In genomic region chr10:110962172-110962571, GRCm38 (mm10) we compare ENCODE assay signal across 16 mouse cellular contexts. TPM values are rescaled to one million over a fixed set of nuclear protein-coding genes. Genes with fewer than 3 reads are reported as not detected.
DNase-seq lines count a peak whose midpoint lies in the region; ATAC-seq and TF ChIP-seq lines count a peak whose summit lies in the region.
"Had no signal": no experiment of that assay in that cellular context is flagged by ENCODE, and none has a peak within 500 bp of the region (broad histone marks: within the 10 kb centered on the region; RNA-seq: fewer than 3 reads in every experiment).

No protein-coding gene starts in this region.

- DNase-seq in lung, adult 2 months, result no peak
- DNase-seq in lung, adult 18-20 months, result no peak
- peak; percentile 26 for DNase-seq in ES-CJ7 (ENCODE audit: low read depth, low spot score)
- DNase-seq in layer of hippocampus, adult 11-12 months (ENCODE audit: low spot score), result no peak
- no peak for DNase-seq in c-Kit-positive CD71-positive TER-119-positive erythroid progenitor cells, embryonic 14.5 days (ENCODE audit: low spot score)
- DNase-seq: cerebellum, postnatal 36 days; gastrocnemius, postnatal 14 days; lung, postnatal 14 days; midbrain, embryonic 14.5 days had no signal

- H3K27ac ChIP-seq in intestine, postnatal 0 days (ENCODE audit: low read depth, low read length), result no peak overlapping the region
- H3K27ac ChIP-seq in intestine, embryonic 15.5 days, result no peak overlapping the region
- H3K27ac ChIP-seq: limb, embryonic 10.5 days had no signal

- 30% methylated on average over 1 of the region's 1 CpGs for WGBS in intestine, postnatal 0 days
- 27% methylated on average over 1 of the region's 1 CpGs for WGBS in intestine, embryonic 15.5 days
- WGBS in lung, adult 2 months, result 17% methylated on average over 1 of the region's 1 CpGs

- no peaks in the 10 kb centered on the region for H3K27me3 ChIP-seq in intestine, postnatal 0 days (replicated peaks; ENCODE audit: control insufficient read depth, insufficient read depth, low read length)
- H3K27me3 ChIP-seq in intestine, embryonic 15.5 days (replicated peaks), result no peaks in the 10 kb centered on the region

- H3K9me3 ChIP-seq in intestine, postnatal 0 days (ENCODE audit: control insufficient read depth), result no peaks in the 10 kb centered on the region
- no peaks in the 10 kb centered on the region for H3K9me3 ChIP-seq in intestine, embryonic 15.5 days
- H3K9me3 ChIP-seq: limb, embryonic 10.5 days had no signal

- TF ChIP-seq CTCF in intestine, postnatal 0 days (IDR thresholded peaks at IDR 0.05; ENCODE audit: low read depth), result peak; percentile 51
- peak; percentile 31; the same call in 1 of the 2 replicates for TF ChIP-seq CTCF in lung, adult 2 months (IDR thresholded peaks at IDR 0.05; ENCODE audit: insufficient read depth, low read length)

- H3K36me3 ChIP-seq in intestine, postnatal 0 days (ENCODE audit: control insufficient read depth, insufficient read depth), result peaks cover 28% of the 10 kb centered on the region
- peaks cover 5% of the 10 kb centered on the region; the same call in 1 of the 2 replicates for H3K36me3 ChIP-seq in intestine, embryonic 15.5 days

- no peak overlapping the region for H3K9ac ChIP-seq in intestine, postnatal 0 days (ENCODE audit: low read depth, low read length)
- no peak overlapping the region for H3K9ac ChIP-seq in intestine, embryonic 15.5 days

- H3K4me1 ChIP-seq in intestine, postnatal 0 days (replicated peaks; ENCODE audit: control insufficient read depth, insufficient read depth, low read length), result no peaks in the 10 kb centered on the region
- H3K4me1 ChIP-seq in intestine, embryonic 15.5 days (replicated peaks), result no peaks in the 10 kb centered on the region
- no peaks in the 10 kb centered on the region for H3K4me1 ChIP-seq in lung, adult 2 months (ENCODE audit: control insufficient read depth, insufficient read depth, low read length)
- H3K4me1 ChIP-seq: limb, embryonic 10.5 days had no signal

- no peak for TF ChIP-seq POLR2A in lung, adult 2 months (IDR thresholded peaks at IDR 0.05; ENCODE audit: borderline replicate concordance, extremely low read depth, low read depth, low read length)

- H3K4me3 ChIP-seq in intestine, postnatal 0 days (ENCODE audit: low read depth, low read length), result no peak overlapping the region
- no peak overlapping the region for H3K4me3 ChIP-seq in intestine, embryonic 15.5 days (replicated peaks)
- H3K4me3 ChIP-seq in lung, adult 2 months (replicated peaks; ENCODE audit: extremely low read depth, low read depth, low read length), result no peak overlapping the region
- H3K4me3 ChIP-seq: limb, embryonic 10.5 days had no signal

- no peak for ATAC-seq in intestine, postnatal 0 days
- ATAC-seq in intestine, embryonic 15.5 days, result no peak
- peak; percentile 62 for ATAC-seq in megakaryocyte-erythroid progenitor cell, adult 5-6 weeks (replicated peaks; ENCODE audit: low FRiP score, low TSS enrichment, poor library complexity, severe bottlenecking)
- ATAC-seq: activated CD4-positive, CD25-positive, alpha-beta regulatory T cell, adult 4 months; forebrain, embryonic 16.5 days; hindbrain, embryonic 16.5 days had no signal

- no peak overlapping the region for H3K4me2 ChIP-seq in intestine, postnatal 0 days (replicated peaks; ENCODE audit: low read depth)
- H3K4me2 ChIP-seq in intestine, embryonic 15.5 days (replicated peaks), result no peak overlapping the region

RNA-seq across cellular contexts. Expression of gene Csrp2, which starts 42.6 kb away (rescaled TPM):
- polyA plus RNA-seq in intestine, postnatal 0 days (2015; fragmentation: Nextera tagmentation; extraction: Ambion mirVana), result 97.2 and 102 TPM in 2 replicates
- 273 and 278 TPM in 2 replicates for polyA plus RNA-seq in intestine, embryonic 15.5 days (2015; fragmentation: Nextera tagmentation; extraction: Ambion mirVana)
- polyA plus RNA-seq in lung, adult 2 months (2012; rRNA removed), result 38.3 and 45.0 TPM in 2 replicates
- total RNA-seq in megakaryocyte-erythroid progenitor cell, adult 5-6 weeks (2014; fragmentation: Nextera tagmentation), result not detected in 2 replicates
- total RNA-seq in megakaryocyte-erythroid progenitor cell, adult 5-6 weeks (2017), result 7.3 and 8.8 TPM in 2 replicates

RNA-seq across cellular contexts. Expression of gene Zdhhc17, which starts 47.8 kb away (rescaled TPM):
- polyA plus RNA-seq in intestine, postnatal 0 days (2015; fragmentation: Nextera tagmentation; extraction: Ambion mirVana), result 5.4 and 5.9 TPM in 2 replicates
- 16.7 and 19.3 TPM in 2 replicates for polyA plus RNA-seq in intestine, embryonic 15.5 days (2015; fragmentation: Nextera tagmentation; extraction: Ambion mirVana)
- 21.0 and 27.8 TPM in 2 replicates for polyA plus RNA-seq in lung, adult 2 months (2012; rRNA removed)
- total RNA-seq in megakaryocyte-erythroid progenitor cell, adult 5-6 weeks (2014; fragmentation: Nextera tagmentation), result 34.3 and 50.3 TPM in 2 replicates
- 37.7 and 40.9 TPM in 2 replicates for total RNA-seq in megakaryocyte-erythroid progenitor cell, adult 5-6 weeks (2017)
